Mouse (Mus musculus): ENCODE measurements at regions not wholly inside any gene's neighbourhood (a gene's known extent, or its start where the extent isn't known, plus 50 kb on each side); places are given as distances from the start of the nearest gene placed in this dataset.
"Not testable (repeated sequence)": the region's sequence is repeated elsewhere in the genome, so short reads cannot be mapped to it uniquely, and the experiment has no call there.

GRCm38 (mm10) chr11:24316198-24316597 lies 238.3 kb downstream of the Bcl11a start:
- no peak overlapping the region for H3K4me3 ChIP-seq (replicated peaks)
- 53% methylated on average over 4 of the region's 4 CpGs for WGBS (ENCODE audit: insufficient replicate concordance)
- no peaks in the 10 kb centered on the region for H3K27me3 ChIP-seq
- no peak overlapping the region for H3K4me2 ChIP-seq
- no peak for ATAC-seq (ENCODE audit: insufficient read depth)
- no peak overlapping the region for H3K27ac ChIP-seq (replicated peaks)
- H3K4me1 ChIP-seq (replicated peaks): no peaks in the 10 kb centered on the region
- H3K9ac ChIP-seq: no peak overlapping the region
- H3K9me3 ChIP-seq (replicated peaks): no peaks in the 10 kb centered on the region
- no peaks in the 10 kb centered on the region for H3K36me3 ChIP-seq (replicated peaks)

GRCm38 (mm10) chr11:24317989-24318735 lies 240.3 kb downstream of the Bcl11a start:
- Histone ChIP-seq H3K27me3 (no peaks in the 10 kb centered on the region), H3K4me2 (no peak overlapping the region), H3K36me3 (replicated peaks) (no peaks in the 10 kb centered on the region), H3K27ac (replicated peaks) (no peak overlapping the region), H3K9ac (no peak overlapping the region), H3K4me3 (replicated peaks) (no peak overlapping the region), H3K4me1 (replicated peaks) (no peaks in the 10 kb centered on the region), H3K9me3 (replicated peaks) (no peaks in the 10 kb centered on the region)
- no peak for ATAC-seq (ENCODE audit: insufficient read depth)
- WGBS (ENCODE audit: insufficient replicate concordance): 56% methylated on average over 2 of the region's 2 CpGs

- H3K4me1 ChIP-seq (replicated peaks): no peaks in the 10 kb centered on the region
- no peak overlapping the region for H3K9ac ChIP-seq
- no peak overlapping the region for H3K27ac ChIP-seq (replicated peaks)
- no peak overlapping the region for H3K4me3 ChIP-seq (replicated peaks)
- ATAC-seq (ENCODE audit: insufficient read depth): no peak
- H3K9me3 ChIP-seq (replicated peaks): no peaks in the 10 kb centered on the region
- no peak overlapping the region for H3K4me2 ChIP-seq
- 59% methylated on average over 3 of the region's 3 CpGs for WGBS (ENCODE audit: insufficient replicate concordance)
- no peaks in the 10 kb centered on the region for H3K36me3 ChIP-seq (replicated peaks)
- H3K27me3 ChIP-seq: no peaks in the 10 kb centered on the region
Measured at GRCm38 (mm10) chr11:24319222-24319621, 241.4 kb downstream of the Bcl11a start.

- 64% methylated on average over 5 of the region's 5 CpGs for whole genome bisulfite sequencing (ENCODE audit: insufficient replicate concordance)
Measured at GRCm38 (mm10) chr11:24322412-24322811, 244.6 kb downstream of the Bcl11a start.

GRCm38 (mm10) chr11:24328481-24328880 lies 250.6 kb downstream of the Bcl11a start:
- Histone ChIP-seq H3K9me3 (replicated peaks) (no peaks in the 10 kb centered on the region), H3K9ac (no peak overlapping the region), H3K27ac (replicated peaks) (no peak overlapping the region), H3K4me1 (replicated peaks) (no peaks in the 10 kb centered on the region), H3K27me3 (0 out of 2 replicates have a peak, but pooled peaks cover 3% of the 10 kb centered on the region), H3K36me3 (replicated peaks) (no peaks in the 10 kb centered on the region), H3K4me2 (no peak overlapping the region), H3K4me3 (replicated peaks) (no peak overlapping the region)
- 37% methylated on average over 4 of the region's 4 CpGs for WGBS (ENCODE audit: insufficient replicate concordance)
- no peak for ATAC-seq (ENCODE audit: insufficient read depth)

More at GRCm38 (mm10) chr11:24322412-24322811, 244.6 kb downstream of the Bcl11a start:
- H3K27me3 ChIP-seq; H3K9ac ChIP-seq; H3K4me2 ChIP-seq; H3K27ac ChIP-seq (replicated peaks); H3K4me3 ChIP-seq (replicated peaks); H3K9me3 ChIP-seq (replicated peaks); H3K36me3 ChIP-seq (replicated peaks); H3K4me1 ChIP-seq (replicated peaks); ATAC-seq (ENCODE audit: insufficient read depth): not testable (repeated sequence)

GRCm38 (mm10) chr11:24330366-24331124 lies 252.7 kb downstream of the Bcl11a start:
- Histone ChIP-seq H3K9ac (no peak overlapping the region), H3K4me3 (replicated peaks) (no peak overlapping the region), H3K4me2 (no peak overlapping the region), H3K4me1 (replicated peaks) (no peaks in the 10 kb centered on the region), H3K9me3 (replicated peaks) (no peaks in the 10 kb centered on the region), H3K36me3 (replicated peaks) (no peaks in the 10 kb centered on the region), H3K27me3 (0 out of 2 replicates have a peak, but pooled peaks cover 3% of the 10 kb centered on the region), H3K27ac (replicated peaks) (no peak overlapping the region)
- no peak for ATAC-seq (ENCODE audit: insufficient read depth)
- 63% methylated on average over 10 of the region's 10 CpGs for WGBS (ENCODE audit: insufficient replicate concordance)

- no peak for ATAC-seq (ENCODE audit: insufficient read depth)
- Histone ChIP-seq H3K4me3 (replicated peaks) (no peak overlapping the region), H3K27me3 (0 out of 2 replicates have a peak, but pooled peaks cover 3% of the 10 kb centered on the region), H3K36me3 (replicated peaks) (no peaks in the 10 kb centered on the region), H3K27ac (replicated peaks) (no peak overlapping the region), H3K4me2 (no peak overlapping the region), H3K9me3 (replicated peaks) (no peaks in the 10 kb centered on the region), H3K9ac (no peak overlapping the region), H3K4me1 (replicated peaks) (no peaks in the 10 kb centered on the region)
- WGBS (ENCODE audit: insufficient replicate concordance): 69% methylated on average over 3 of the region's 3 CpGs
Measured at GRCm38 (mm10) chr11:24332241-24332640, 254.4 kb downstream of the Bcl11a start.

- Histone ChIP-seq H3K4me1 (replicated peaks) (no peaks in the 10 kb centered on the region), H3K4me3 (replicated peaks) (no peak overlapping the region), H3K27ac (replicated peaks) (no peak overlapping the region), H3K36me3 (replicated peaks) (no peaks in the 10 kb centered on the region), H3K27me3 (0 out of 2 replicates have a peak, but pooled peaks cover 3% of the 10 kb centered on the region), H3K9me3 (replicated peaks) (no peaks in the 10 kb centered on the region), H3K9ac (no peak overlapping the region), H3K4me2 (no peak overlapping the region)
- ATAC-seq (ENCODE audit: insufficient read depth): no peak
- WGBS (ENCODE audit: insufficient replicate concordance): 63% methylated on average over 6 of the region's 6 CpGs
Measured at GRCm38 (mm10) chr11:24333111-24333510, 255.3 kb downstream of the Bcl11a start.

GRCm38 (mm10) chr11:24335256-24335655 lies 257.4 kb downstream of the Bcl11a start:
- Histone ChIP-seq H3K9me3 (replicated peaks) (no peaks in the 10 kb centered on the region), H3K27me3 (no peaks in the 10 kb centered on the region), H3K4me1 (replicated peaks) (no peaks in the 10 kb centered on the region), H3K4me2 (no peak overlapping the region), H3K27ac (replicated peaks) (no peak overlapping the region), H3K36me3 (replicated peaks) (no peaks in the 10 kb centered on the region), H3K4me3 (replicated peaks) (no peak overlapping the region), H3K9ac (no peak overlapping the region)
- no peak for ATAC-seq (ENCODE audit: insufficient read depth)
- 59% methylated on average over 4 of the region's 4 CpGs for WGBS (ENCODE audit: insufficient replicate concordance)

- Histone ChIP-seq H3K9me3 (replicated peaks) (no peaks in the 10 kb centered on the region), H3K27me3 (no peaks in the 10 kb centered on the region), H3K4me3 (replicated peaks) (no peak overlapping the region), H3K27ac (replicated peaks) (no peak overlapping the region), H3K4me2 (no peak overlapping the region), H3K9ac (no peak overlapping the region), H3K4me1 (replicated peaks) (no peaks in the 10 kb centered on the region), H3K36me3 (replicated peaks) (no peaks in the 10 kb centered on the region)
- no peak for ATAC-seq (ENCODE audit: insufficient read depth)
- 90% methylated on average over 1 of the region's 1 CpGs for WGBS (ENCODE audit: insufficient replicate concordance)
Measured at GRCm38 (mm10) chr11:24338111-24338510, 260.3 kb downstream of the Bcl11a start.

GRCm38 (mm10) chr11:24339061-24339460 lies 261.2 kb downstream of the Bcl11a start:
- ATAC-seq (ENCODE audit: insufficient read depth): no peak
- H3K27me3 ChIP-seq: no peaks in the 10 kb centered on the region
- 31% methylated on average over 2 of the region's 2 CpGs for WGBS (ENCODE audit: insufficient replicate concordance)

More at GRCm38 (mm10) chr11:24339061-24339460, 261.2 kb downstream of the Bcl11a start:
- Histone ChIP-seq H3K4me2 (no peak overlapping the region), H3K4me1 (replicated peaks) (no peaks in the 10 kb centered on the region), H3K36me3 (replicated peaks) (no peaks in the 10 kb centered on the region), H3K9me3 (replicated peaks) (no peaks in the 10 kb centered on the region), H3K27ac (replicated peaks) (no peak overlapping the region), H3K4me3 (replicated peaks) (no peak overlapping the region), H3K9ac (no peak overlapping the region)

Data from liver, embryonic 15.5 days (tissue).